Mouse (Mus musculus) thymus, adult 2 months (tissue): ENCODE results near the gene Map3k20.

Source experiments
- CTCF ChIP-seq: fragments of 200-500 bp; IDR thresholded peaks from 2 replicates; pipeline ENCODE4 v1.5.1; 2012; ENCODE audit warnings: mild to moderate bottlenecking, control low read depth, low read length, moderate library complexity, borderline replicate concordance; ENCODE audit not compliant: control insufficient read depth, poor library complexity, insufficient read depth; ENCODE audit errors: extremely low read depth
- POLR2A ChIP-seq: fragments of 200-500 bp; IDR thresholded peaks from 2 replicates; pipeline ENCODE4 v1.6.1; 2012; ENCODE audit warnings: mild to moderate bottlenecking, low read length, control low read depth, moderate library complexity; ENCODE audit not compliant: control insufficient read depth, poor library complexity, insufficient read depth; ENCODE audit errors: extremely low read depth

DNA sequence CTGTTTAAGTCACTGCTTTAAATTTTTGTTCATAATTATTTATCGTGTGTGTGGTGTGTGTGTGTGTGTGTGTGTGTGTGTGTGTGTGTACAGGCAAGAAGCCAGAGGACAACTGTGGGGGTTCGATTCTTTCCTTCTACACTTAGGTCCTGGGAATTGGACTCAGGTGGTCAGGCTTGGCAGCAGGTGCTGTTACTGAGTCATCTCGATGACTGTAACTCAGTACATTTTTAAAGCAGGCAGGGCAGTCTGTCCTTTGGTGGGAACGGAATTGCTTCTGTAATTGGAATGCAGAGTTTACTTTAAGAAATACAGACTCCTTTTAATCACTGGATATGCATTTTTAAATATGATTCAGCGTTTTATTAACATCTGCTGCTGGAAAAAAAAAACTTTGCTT, 22.9 kb downstream of the Map3k20 start:
- TF ChIP-seq CTCF (no peak), POLR2A (no peak)
